Mouse (Mus musculus): ENCODE results near the gene Grhl1.

DNA sequence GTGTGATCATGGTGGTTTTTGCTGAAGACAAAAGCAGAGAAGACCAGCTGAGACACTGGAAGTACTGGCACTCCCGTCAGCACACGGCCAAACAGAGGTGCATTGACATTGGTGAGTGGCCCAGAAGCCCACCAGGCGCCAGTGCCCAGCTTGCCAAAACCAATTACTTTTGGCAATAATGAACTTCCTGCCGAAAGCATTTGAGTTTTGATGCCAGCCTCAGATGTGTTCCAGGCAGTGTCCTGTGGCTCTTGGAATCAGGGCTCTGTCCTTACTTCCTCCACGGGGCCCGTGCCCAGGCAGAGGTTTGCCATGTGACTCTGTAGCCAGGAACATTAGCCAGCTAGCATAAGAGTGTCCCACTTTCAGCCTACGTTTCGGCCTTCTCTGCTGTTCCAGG is 12.8 kb downstream of the Grhl1 start:
- TF ChIP-seq POLR2A (IDR thresholded peaks at IDR 0.05; ENCODE audit: borderline replicate concordance, control insufficient read depth, low read depth, low read length) (no peak), CTCF (IDR thresholded peaks at IDR 0.05; ENCODE audit: control insufficient read depth, insufficient read depth, low read length) (no peak; the same call in 1 of the 2 replicates)
